Mouse (Mus musculus): ENCODE data around the gene D230025D16Rik. TPM values are rescaled to one million over a fixed set of nuclear protein-coding genes. Genes with fewer than 3 reads are reported as not detected.
"Not testable (repeated sequence)": the region's sequence is repeated elsewhere in the genome, so short reads cannot be mapped to it uniquely, and the experiment has no call there.

Gene D230025D16Rik
- polyA plus RNA-seq (2015; fragmentation: Nextera tagmentation; extraction: Ambion mirVana) = 27.7 and 30.3 TPM in 2 replicates

GRCm38 (mm10) chr8:105224413-105225271 lies at the start of gene D230025D16Rik:
Gene D230025D16Rik, plus strand, starts transcription at chr8:105225145.
- H3K9me3 ChIP-seq (replicated peaks) = no peaks in the 10 kb centered on the region
- H3K4me3 ChIP-seq (replicated peaks) = peak within 1 kb of the TSS; percentile 98
- peak; percentile 95 for ATAC-seq (ENCODE audit: low FRiP score)
- H3K4me1 ChIP-seq = peaks cover 25% of the 10 kb centered on the region
- H3K36me3 ChIP-seq = no peaks in the 10 kb centered on the region
- H3K27ac ChIP-seq (replicated peaks) = peak within 1 kb of the TSS; percentile 89
- 1% methylated on average over 34 of the region's 34 CpGs for WGBS
- H3K9ac ChIP-seq (replicated peaks) = peak within 1 kb of the TSS; percentile 95
- H3K27me3 ChIP-seq (replicated peaks) = no peaks in the 10 kb centered on the region
- H3K4me2 ChIP-seq = peak within 1 kb of the TSS; percentile 89

- H3K27ac ChIP-seq (replicated peaks); ATAC-seq (ENCODE audit: low FRiP score); H3K4me3 ChIP-seq (replicated peaks); H3K36me3 ChIP-seq; H3K27me3 ChIP-seq (replicated peaks); H3K4me2 ChIP-seq; H3K9me3 ChIP-seq (replicated peaks); H3K9ac ChIP-seq (replicated peaks): not testable (repeated sequence)
- 92% methylated on average over 3 of the region's 3 CpGs for WGBS
- peaks cover 15% of the 10 kb centered on the region for H3K4me1 ChIP-seq
Observed at GRCm38 (mm10) chr8:105175287-105175686, 49.7 kb upstream of the D230025D16Rik start.

- peaks cover 3% of the 10 kb centered on the region; the same call in 1 of the 2 replicates for H3K4me1 ChIP-seq
- no peaks in the 10 kb centered on the region for H3K9me3 ChIP-seq (replicated peaks)
- H3K27me3 ChIP-seq (replicated peaks) = no peaks in the 10 kb centered on the region
- H3K4me3 ChIP-seq (replicated peaks) = no peak overlapping the region
- H3K36me3 ChIP-seq = no peaks in the 10 kb centered on the region
- no peak for ATAC-seq (ENCODE audit: low FRiP score)
- no peak overlapping the region for H3K27ac ChIP-seq (replicated peaks)
- no peak overlapping the region for H3K4me2 ChIP-seq
- H3K9ac ChIP-seq (replicated peaks) = no peak overlapping the region
- 89% methylated on average over 6 of the region's 6 CpGs for WGBS
Observed at GRCm38 (mm10) chr8:105178211-105178800, 46.6 kb upstream of the D230025D16Rik start.

- H3K27ac ChIP-seq (replicated peaks) = no peak overlapping the region
- ATAC-seq (ENCODE audit: low FRiP score) = no peak
- no peak overlapping the region for H3K9ac ChIP-seq (replicated peaks)
- WGBS = 69% methylated on average over 1 of the region's 1 CpGs
- no peaks in the 10 kb centered on the region for H3K36me3 ChIP-seq
- H3K9me3 ChIP-seq (replicated peaks) = no peaks in the 10 kb centered on the region
- H3K4me2 ChIP-seq = no peak overlapping the region
- H3K4me3 ChIP-seq (replicated peaks) = no peak overlapping the region
- H3K27me3 ChIP-seq (replicated peaks) = no peaks in the 10 kb centered on the region
- H3K4me1 ChIP-seq = no peaks in the 10 kb centered on the region
Observed at GRCm38 (mm10) chr8:105182201-105182600, 42.7 kb upstream of the D230025D16Rik start.

GRCm38 (mm10) chr8:105186467-105187005 lies 38.4 kb upstream of the D230025D16Rik start:
- ATAC-seq (ENCODE audit: low FRiP score) = no peak
- Histone ChIP-seq H3K9me3 (replicated peaks) (no peaks in the 10 kb centered on the region), H3K27me3 (replicated peaks) (no peaks in the 10 kb centered on the region), H3K4me1 (no peaks in the 10 kb centered on the region), H3K27ac (replicated peaks) (no peak overlapping the region), H3K36me3 (no peaks in the 10 kb centered on the region), H3K4me3 (replicated peaks) (no peak overlapping the region), H3K4me2 (no peak overlapping the region), H3K9ac (replicated peaks) (no peak overlapping the region)
- 69% methylated on average over 1 of the region's 1 CpGs for WGBS

- H3K4me3 ChIP-seq (replicated peaks) = no peak overlapping the region
- no peak overlapping the region for H3K4me2 ChIP-seq
- H3K9ac ChIP-seq (replicated peaks) = no peak overlapping the region
- no peaks in the 10 kb centered on the region for H3K4me1 ChIP-seq
- peaks cover 22% of the 10 kb centered on the region for H3K36me3 ChIP-seq
- no peak for ATAC-seq (ENCODE audit: low FRiP score)
- 96% methylated on average over 5 of the region's 5 CpGs for WGBS
- H3K9me3 ChIP-seq (replicated peaks) = no peaks in the 10 kb centered on the region
- no peak overlapping the region for H3K27ac ChIP-seq (replicated peaks)
- no peaks in the 10 kb centered on the region for H3K27me3 ChIP-seq (replicated peaks)
Observed at GRCm38 (mm10) chr8:105192182-105192581, 32.8 kb upstream of the D230025D16Rik start.

- no peaks in the 10 kb centered on the region for H3K27me3 ChIP-seq (replicated peaks)
- no peak overlapping the region for H3K9ac ChIP-seq (replicated peaks)
- no peak overlapping the region for H3K4me2 ChIP-seq
- peaks cover 8% of the 10 kb centered on the region; the same call in 1 of the 2 replicates for H3K36me3 ChIP-seq
- no peaks in the 10 kb centered on the region for H3K9me3 ChIP-seq (replicated peaks)
- peak; percentile 28; the same call in 1 of the 2 replicates for ATAC-seq (ENCODE audit: low FRiP score)
- WGBS = 58% methylated on average over 1 of the region's 1 CpGs
- no peak overlapping the region for H3K27ac ChIP-seq (replicated peaks)
- H3K4me3 ChIP-seq (replicated peaks) = no peak overlapping the region
- peaks cover 5% of the 10 kb centered on the region for H3K4me1 ChIP-seq
Observed at GRCm38 (mm10) chr8:105205748-105206147, 19.2 kb upstream of the D230025D16Rik start.

GRCm38 (mm10) chr8:105206766-105207275 lies 18.1 kb upstream of the D230025D16Rik start:
- no peak overlapping the region for H3K27ac ChIP-seq (replicated peaks)

GRCm38 (mm10) chr8:105207675-105208273 lies 17.2 kb upstream of the D230025D16Rik start:
- Histone ChIP-seq H3K4me3 (replicated peaks) (no peak overlapping the region), H3K27ac (replicated peaks) (no peak overlapping the region), H3K4me1 (peaks cover 5% of the 10 kb centered on the region), H3K9ac (replicated peaks) (no peak overlapping the region), H3K36me3 (peaks cover 6% of the 10 kb centered on the region; the same call in 1 of the 2 replicates), H3K9me3 (replicated peaks) (no peaks in the 10 kb centered on the region), H3K27me3 (replicated peaks) (no peaks in the 10 kb centered on the region), H3K4me2 (no peak overlapping the region)
- WGBS = 91% methylated on average over 2 of the region's 2 CpGs
- ATAC-seq (ENCODE audit: low FRiP score) = no peak

More at GRCm38 (mm10) chr8:105206766-105207275, 18.1 kb upstream of the D230025D16Rik start:
- peaks cover 6% of the 10 kb centered on the region; the same call in 1 of the 2 replicates for H3K36me3 ChIP-seq
- no peak overlapping the region for H3K9ac ChIP-seq (replicated peaks)
- H3K9me3 ChIP-seq (replicated peaks) = no peaks in the 10 kb centered on the region
- no peak overlapping the region for H3K4me3 ChIP-seq (replicated peaks)
- no peaks in the 10 kb centered on the region for H3K27me3 ChIP-seq (replicated peaks)
- H3K4me2 ChIP-seq = no peak overlapping the region
- 74% methylated on average over 7 of the region's 7 CpGs for WGBS
- peaks cover 5% of the 10 kb centered on the region for H3K4me1 ChIP-seq
- ATAC-seq (ENCODE audit: low FRiP score) = no peak

- Histone ChIP-seq H3K4me2 (no peak overlapping the region), H3K27me3 (replicated peaks) (no peaks in the 10 kb centered on the region), H3K36me3 (0 out of 2 replicates have a peak, but pooled peaks cover under 1% of the 10 kb centered on the region), H3K4me3 (replicated peaks) (no peak overlapping the region), H3K9me3 (replicated peaks) (no peaks in the 10 kb centered on the region), H3K4me1 (peaks cover 5% of the 10 kb centered on the region), H3K9ac (replicated peaks) (no peak overlapping the region), H3K27ac (replicated peaks) (no peak overlapping the region)
- ATAC-seq (ENCODE audit: low FRiP score) = no peak
- 67% methylated on average over 1 of the region's 1 CpGs for WGBS
Observed at GRCm38 (mm10) chr8:105209153-105210110, 15.5 kb upstream of the D230025D16Rik start.

Measured in neural tube, embryonic 15.5 days (tissue).